Mouse (Mus musculus) heart, adult 2 months (tissue): ENCODE data around the gene Nme3. TPM values are rescaled to one million over a fixed set of nuclear protein-coding genes. Genes with fewer than 3 reads are reported as not detected.
A peak's percentile ranks its signal among the peaks of the same experiment; 100 is the strongest.

ENCODE experiments used
- DNase-seq, 2 experiments: peaks; one replicate each; pipeline ENCODE4 v3.0.0; 2021
- H3K27ac ChIP-seq: fragments of 200-600 bp; 2 replicates; pipeline ENCODE4 v1.8.1; 2022
- H3K27me3 ChIP-seq: fragments of 200-500 bp; 2 replicates; pipeline ENCODE4 v1.6.1; 2012; ENCODE audit warnings: mild to moderate bottlenecking, low read length, inconsistent platforms, mixed read lengths; ENCODE audit not compliant: control insufficient read depth, insufficient read depth
- H3K36me3 ChIP-seq: fragments of 200-500 bp; 2 replicates; pipeline ENCODE4 v1.6.1; 2012; ENCODE audit warnings: low read length, inconsistent platforms; ENCODE audit not compliant: control insufficient read depth, insufficient read depth
- H3K4me1 ChIP-seq: fragments of 200-500 bp; 2 replicates; pipeline ENCODE4 v1.6.1; 2011; ENCODE audit warnings: low read length; ENCODE audit not compliant: control insufficient read depth, insufficient read depth
- H3K4me3 ChIP-seq: fragments of 200-600 bp; 2 replicates; pipeline ENCODE4 v1.8.1; 2022
- H3K79me2 ChIP-seq: fragments of 200-500 bp; replicated peaks from 2 replicates; pipeline ENCODE4 v1.6.1; 2012; ENCODE audit warnings: mild to moderate bottlenecking, inconsistent platforms, low read length, moderate library complexity, mixed read lengths; ENCODE audit not compliant: control insufficient read depth, insufficient read depth
- H3K9ac ChIP-seq: fragments of 200-500 bp; 2 replicates; pipeline ENCODE4 v1.6.1; 2012; ENCODE audit warnings: low read depth, mild to moderate bottlenecking, control low read depth, inconsistent platforms, low read length, mixed read lengths
- CTCF ChIP-seq: fragments of 200-600 bp; IDR thresholded peaks from 2 replicates; pipeline ENCODE4 v1.8.1; 2022; ENCODE audit warnings: antibody characterized with exemption, mild to moderate bottlenecking, moderate library complexity
- EP300 ChIP-seq: fragments of 200-500 bp; IDR thresholded peaks from 2 replicates; pipeline ENCODE4 v1.6.1; 2011; ENCODE audit warnings: low read depth, low read length, control low read depth; ENCODE audit not compliant: insufficient read depth
- POLR2A ChIP-seq: fragments of 200-500 bp; IDR thresholded peaks from 2 replicates; pipeline ENCODE4 v1.6.1; 2011; ENCODE audit warnings: mild to moderate bottlenecking, low read depth, low read length, control low read depth; ENCODE audit not compliant: insufficient read depth
- WGBS: fragments of 180-500 bp; shearing (Covaris S2); methylation state at CpG from one replicate; pipeline ENCODE4 v1.1.7; 2018; 5-methylcytosine and 5-hydroxymethylcytosine counted together
- intact Hi-C: fragments of 180-260 bp; cut with DNase I; formaldehyde crosslinking; loops from one replicate; pipeline ENCODE4 v1.15.1; 2025
- polyA plus RNA-seq: library from polyadenylated mRNA; depleted of rRNA; stranded (reverse); fragments of >200 nt; gene quantifications from 2 replicates; pipeline ENCODE4 v1.2.3, GENCODE M21; 2012
- total RNA-seq, 2 experiments: library from RNA; stranded (reverse); gene quantifications; 2 replicates each; pipeline ENCODE4 v1.2.3; 2021

Nme3 gene
- total and polyA plus RNA-seq, 3 experiments: 30.7 to 46.4 (median 37.7) TPM

DNA sequence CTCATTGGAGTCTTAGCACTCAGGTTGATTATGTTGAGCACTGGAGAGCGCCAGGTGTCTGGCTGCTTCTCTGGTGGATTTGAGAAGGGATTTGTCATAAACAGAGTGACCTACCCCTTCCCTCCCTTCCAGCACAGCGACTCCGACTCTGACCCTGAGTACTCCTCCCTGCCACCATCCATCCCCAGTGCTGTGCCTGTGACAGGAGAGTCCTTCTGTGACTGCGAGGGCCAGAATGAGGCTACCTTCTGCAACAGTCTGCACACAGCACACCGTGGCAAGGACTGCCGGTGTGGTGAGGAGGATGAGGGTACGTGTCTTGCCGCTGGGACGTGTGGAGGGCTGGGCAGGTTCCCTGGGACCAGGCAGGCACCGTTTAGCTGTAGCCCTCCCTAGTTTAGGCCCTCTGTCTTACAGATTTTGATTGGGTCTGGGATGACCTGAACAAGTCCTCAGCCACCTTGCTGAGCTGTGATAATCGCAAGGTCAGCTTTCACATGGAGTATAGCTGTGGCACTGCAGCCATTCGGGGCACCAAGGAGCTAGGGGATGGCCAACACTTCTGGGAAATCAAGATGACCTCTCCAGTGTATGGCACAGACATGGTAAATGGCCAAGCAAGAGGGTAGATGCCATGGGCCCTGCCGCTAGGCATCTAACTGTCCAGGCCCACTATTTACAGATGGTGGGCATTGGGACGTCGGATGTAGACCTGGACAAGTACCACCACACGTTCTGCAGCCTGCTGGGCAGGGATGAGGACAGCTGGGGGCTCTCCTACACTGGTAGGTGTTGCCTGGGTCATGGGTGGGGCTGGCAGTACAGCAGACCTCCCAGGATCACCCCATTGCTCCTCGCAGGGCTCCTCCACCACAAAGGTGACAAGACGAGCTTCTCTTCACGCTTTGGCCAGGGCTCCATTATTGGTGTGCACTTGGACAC, 5.9 kb upstream of the Nme3 start:
- DNase-seq: no peak
- Histone ChIP-seq H3K36me3 (no peaks in the 10 kb centered on the region), H3K9ac (no peak overlapping the region), H3K27ac (no peak overlapping the region), H3K79me2 (no peaks in the 10 kb centered on the region), H3K4me3 (no peak overlapping the region), H3K4me1 (peaks cover 9% of the 10 kb centered on the region), H3K27me3 (no peaks in the 10 kb centered on the region)
- TF ChIP-seq EP300 (0 out of 2 replicates have a peak, but pooled peaks have one; percentile 6), POLR2A (peak; percentile 44), CTCF (no peak)
- 85% methylated on average over 19 of the region's 19 CpGs for WGBS
- intact Hi-C loops: no loop called here

DNA sequence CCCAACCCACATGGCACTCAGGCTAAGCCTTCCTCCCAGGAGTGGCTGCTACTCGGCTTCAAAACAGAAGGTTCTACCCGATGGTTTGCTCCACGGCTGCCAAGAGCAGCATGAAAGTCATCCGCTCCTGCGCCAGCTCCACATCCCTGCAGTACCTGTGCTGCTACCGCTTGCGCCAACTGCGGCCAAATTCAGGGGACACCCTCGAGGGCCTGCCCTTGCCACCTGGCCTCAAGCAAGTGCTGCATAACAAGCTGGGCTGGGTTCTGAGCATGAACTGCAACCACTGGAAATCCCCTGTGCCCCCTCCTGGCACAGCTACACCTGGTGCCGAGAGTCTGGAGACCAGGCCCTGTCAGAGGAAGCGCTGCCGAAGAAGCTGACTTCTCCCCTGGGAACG, 5.0 kb upstream of the Nme3 start:
- DNase-seq: no peak
- Histone ChIP-seq H3K4me1 (peaks cover 7% of the 10 kb centered on the region; the same call in 1 of the 2 replicates), H3K79me2 (no peaks in the 10 kb centered on the region), H3K27me3 (no peaks in the 10 kb centered on the region), H3K27ac (no peak overlapping the region), H3K9ac (no peak overlapping the region), H3K36me3 (no peaks in the 10 kb centered on the region), H3K4me3 (no peak overlapping the region)
- WGBS: 71% methylated on average over 13 of the region's 13 CpGs
- TF ChIP-seq CTCF (no peak), POLR2A (no peak), EP300 (no peak)
- intact Hi-C loops: no loop called here

- Histone ChIP-seq H3K4me1 (peaks cover 5% of the 10 kb centered on the region; the same call in 1 of the 2 replicates), H3K79me2 (no peaks in the 10 kb centered on the region), H3K9ac (no peak overlapping the region), H3K4me3 (no peak overlapping the region), H3K36me3 (no peaks in the 10 kb centered on the region), H3K27ac (no peak overlapping the region), H3K27me3 (no peaks in the 10 kb centered on the region)
- intact Hi-C loops: no loop called here
- no peak for DNase-seq
- TF ChIP-seq POLR2A: no peak
- no peak for TF ChIP-seq CTCF
- no peak for TF ChIP-seq EP300
- WGBS: 84% methylated on average over 12 of the region's 12 CpGs
Measured at GRCm38 (mm10) chr17:24892785-24893184, 3.5 kb upstream of the Nme3 start.

GRCm38 (mm10) chr17:24893276-24893675, 3.0 kb upstream of the Nme3 start:
- Histone ChIP-seq H3K27ac (no peak overlapping the region), H3K9ac (no peak overlapping the region), H3K4me1 (peaks cover 4% of the 10 kb centered on the region; the same call in 1 of the 2 replicates), H3K79me2 (no peaks in the 10 kb centered on the region), H3K36me3 (no peaks in the 10 kb centered on the region), H3K27me3 (no peaks in the 10 kb centered on the region), H3K4me3 (no peak overlapping the region)
- WGBS: 94% methylated on average over 2 of the region's 2 CpGs
- intact Hi-C loops: no loop called here
- DNase-seq: no peak
- no peak for TF ChIP-seq EP300
- no peak for TF ChIP-seq POLR2A
- TF ChIP-seq CTCF: no peak

GRCm38 (mm10) chr17:24894061-24894994, 2.0 kb upstream of the Nme3 start:
- intact Hi-C loops: no loop called here
- TF ChIP-seq EP300 (no peak), CTCF (no peak), POLR2A (no peak)
- DNase-seq: no peak
- H3K27me3 ChIP-seq: no peaks in the 10 kb centered on the region
- H3K4me1 ChIP-seq: peaks cover 3% of the 10 kb centered on the region
- peak overlapping the region; percentile 92 for H3K27ac ChIP-seq
- H3K4me3 ChIP-seq: peak overlapping the region; percentile 93
- peak overlapping the region; percentile 94 for H3K9ac ChIP-seq
- WGBS: 10% methylated on average over 31 of the region's 31 CpGs
- H3K79me2 ChIP-seq: no peaks in the 10 kb centered on the region
- no peaks in the 10 kb centered on the region for H3K36me3 ChIP-seq
